Mouse (Mus musculus) lung, adult 2 months (tissue): Measurements from ENCODE around the gene Klhl31.

Experiments
- CTCF ChIP-seq: fragments of 200-500 bp; IDR thresholded peaks from 2 replicates; pipeline ENCODE4 v1.5.1; 2011; ENCODE audit warnings: mild to moderate bottlenecking, low read length, control low read depth; ENCODE audit not compliant: insufficient read depth
- POLR2A ChIP-seq: fragments of 200-500 bp; IDR thresholded peaks from 2 replicates; pipeline ENCODE4 v1.6.1; 2011; ENCODE audit warnings: low read depth, mild to moderate bottlenecking, control low read depth, low read length, borderline replicate concordance; ENCODE audit errors: extremely low read depth

- TF ChIP-seq POLR2A (no peak), CTCF (no peak)
Measured at GRCm38 (mm10) chr9:77707433-77708139, 71.3 kb downstream of the Klhl31 start.
